Mouse (Mus musculus): ENCODE measurements at regions not wholly inside any gene's neighbourhood (a gene's known extent, or its start where the extent isn't known, plus 50 kb on each side); places are given as distances from the start of the nearest gene placed in this dataset.

DNA sequence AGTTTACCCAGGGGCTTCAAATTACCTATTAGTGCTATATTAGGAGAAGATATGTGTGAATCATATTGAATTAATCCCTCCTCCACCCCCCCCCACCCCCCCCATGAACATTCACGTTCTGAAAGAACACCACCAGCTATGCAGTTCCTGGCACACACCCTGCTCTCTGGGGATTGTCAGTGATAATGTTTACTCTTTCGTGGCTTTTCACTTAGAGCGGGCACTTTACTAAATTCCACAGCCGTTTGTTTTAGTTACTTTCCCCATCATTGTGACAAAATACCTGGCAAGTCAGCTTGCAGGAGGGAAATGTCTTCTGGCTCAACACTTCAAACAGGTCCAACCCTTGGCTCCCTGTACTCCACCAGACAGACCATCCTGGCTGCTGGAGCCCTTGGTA is 359.0 kb downstream of the Rps15a start:
- Histone ChIP-seq H3K27ac (ENCODE audit: low read length) (no peak overlapping the region), H3K27me3 (replicated peaks; ENCODE audit: control insufficient read depth, insufficient read depth, low read length) (no peaks in the 10 kb centered on the region), H3K4me2 (ENCODE audit: low read depth, low read length) (no peak overlapping the region), H3K4me1 (ENCODE audit: control insufficient read depth, insufficient read depth, low read length) (peaks cover 8% of the 10 kb centered on the region), H3K36me3 (ENCODE audit: control insufficient read depth, insufficient read depth, low read length) (no peaks in the 10 kb centered on the region), H3K4me3 (ENCODE audit: low read length) (no peak overlapping the region), H3K9me3 (ENCODE audit: control insufficient read depth, low read length) (no peaks in the 10 kb centered on the region), H3K9ac (ENCODE audit: low read depth, low read length) (no peak overlapping the region)
- 18% methylated on average over 4 of the region's 4 CpGs for WGBS
- ATAC-seq = no peak; the same call in 1 of the 2 replicates

DNA sequence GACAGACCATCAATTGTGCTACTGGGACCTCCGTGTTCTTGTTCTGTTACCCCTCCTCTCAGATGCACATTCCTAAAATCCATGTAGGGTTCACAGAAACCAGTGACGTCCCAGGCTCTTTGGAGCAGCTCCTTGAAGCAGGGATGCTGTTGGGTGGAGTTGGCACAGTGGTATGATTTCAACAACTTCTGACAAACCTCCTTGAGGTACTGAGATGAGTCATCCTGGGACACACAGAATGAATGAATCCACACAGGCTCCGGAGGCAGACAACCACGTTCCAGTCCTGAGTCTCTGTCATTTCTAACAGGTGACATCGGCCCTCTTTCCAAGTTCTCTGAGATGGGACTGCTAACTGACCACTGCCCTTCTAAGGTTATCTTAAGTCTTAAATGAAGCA is 360.2 kb downstream of the Rps15a start:
- Histone ChIP-seq H3K4me1 (ENCODE audit: control insufficient read depth, insufficient read depth, low read length) (peaks cover 8% of the 10 kb centered on the region), H3K9me3 (ENCODE audit: control insufficient read depth, low read length) (no peaks in the 10 kb centered on the region), H3K4me2 (ENCODE audit: low read depth, low read length) (no peak overlapping the region), H3K9ac (ENCODE audit: low read depth, low read length) (no peak overlapping the region), H3K4me3 (ENCODE audit: low read length) (no peak overlapping the region), H3K27ac (ENCODE audit: low read length) (no peak overlapping the region), H3K36me3 (ENCODE audit: control insufficient read depth, insufficient read depth, low read length) (no peaks in the 10 kb centered on the region), H3K27me3 (replicated peaks; ENCODE audit: control insufficient read depth, insufficient read depth, low read length) (no peaks in the 10 kb centered on the region)
- ATAC-seq = no peak
- 56% methylated on average over 5 of the region's 5 CpGs for WGBS

DNA sequence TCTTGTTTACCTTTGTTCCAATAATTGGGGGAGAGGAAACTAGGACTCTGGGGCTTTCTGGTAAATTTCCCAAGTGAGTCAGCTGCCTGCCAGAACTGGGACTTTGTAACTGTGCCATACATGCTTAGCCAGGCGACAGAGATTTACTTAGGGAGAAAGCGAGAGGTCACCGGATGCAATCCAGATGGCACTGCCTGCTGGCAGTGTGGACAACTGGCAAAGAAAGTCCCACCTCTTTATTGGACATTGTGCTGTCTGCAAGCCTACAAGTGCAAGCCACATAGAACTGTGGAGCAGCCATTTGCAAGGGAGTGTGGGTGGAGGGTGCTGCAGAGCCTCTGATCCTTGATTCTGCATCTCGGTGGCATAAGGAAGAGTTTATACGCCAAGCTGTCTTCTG is 362.7 kb downstream of the Rps15a start:
- ATAC-seq = peak; percentile 48
- Histone ChIP-seq H3K4me2 (ENCODE audit: low read depth, low read length) (no peak overlapping the region), H3K9ac (ENCODE audit: low read depth, low read length) (no peak overlapping the region), H3K4me1 (ENCODE audit: control insufficient read depth, insufficient read depth, low read length) (peaks cover 8% of the 10 kb centered on the region), H3K27ac (ENCODE audit: low read length) (peak overlapping the region; percentile 30; the same call in 1 of the 2 replicates), H3K27me3 (replicated peaks; ENCODE audit: control insufficient read depth, insufficient read depth, low read length) (no peaks in the 10 kb centered on the region), H3K4me3 (ENCODE audit: low read length) (no peak overlapping the region), H3K36me3 (ENCODE audit: control insufficient read depth, insufficient read depth, low read length) (no peaks in the 10 kb centered on the region), H3K9me3 (ENCODE audit: control insufficient read depth, low read length) (no peaks in the 10 kb centered on the region)
- 43% methylated on average over 5 of the region's 5 CpGs for WGBS

- H3K4me2 ChIP-seq (ENCODE audit: low read depth, low read length) = no peak overlapping the region
- peaks cover 8% of the 10 kb centered on the region for H3K4me1 ChIP-seq (ENCODE audit: control insufficient read depth, insufficient read depth, low read length)
- no peak overlapping the region for H3K9ac ChIP-seq (ENCODE audit: low read depth, low read length)
- no peaks in the 10 kb centered on the region for H3K36me3 ChIP-seq (ENCODE audit: control insufficient read depth, insufficient read depth, low read length)
- H3K27me3 ChIP-seq (replicated peaks; ENCODE audit: control insufficient read depth, insufficient read depth, low read length) = no peaks in the 10 kb centered on the region
- H3K27ac ChIP-seq (ENCODE audit: low read length) = peak overlapping the region; percentile 45; the same call in 1 of the 2 replicates
- peak; percentile 84 for ATAC-seq
- H3K9me3 ChIP-seq (ENCODE audit: control insufficient read depth, low read length) = no peaks in the 10 kb centered on the region
- 39% methylated on average over 12 of the region's 12 CpGs for WGBS
- no peak overlapping the region for H3K4me3 ChIP-seq (ENCODE audit: low read length)
Measured at GRCm38 (mm10) chr7:117752302-117753185, 363.4 kb downstream of the Rps15a start.

- Histone ChIP-seq H3K4me3 (ENCODE audit: low read length) (no peak overlapping the region), H3K4me1 (ENCODE audit: control insufficient read depth, insufficient read depth, low read length) (peaks cover 4% of the 10 kb centered on the region), H3K27me3 (replicated peaks; ENCODE audit: control insufficient read depth, insufficient read depth, low read length) (no peaks in the 10 kb centered on the region), H3K9me3 (ENCODE audit: control insufficient read depth, low read length) (no peaks in the 10 kb centered on the region), H3K36me3 (ENCODE audit: control insufficient read depth, insufficient read depth, low read length) (no peaks in the 10 kb centered on the region), H3K9ac (ENCODE audit: low read depth, low read length) (no peak overlapping the region), H3K27ac (ENCODE audit: low read length) (no peak overlapping the region), H3K4me2 (ENCODE audit: low read depth, low read length) (no peak overlapping the region)
- 71% methylated on average over 4 of the region's 4 CpGs for WGBS
- no peak for ATAC-seq
Measured at GRCm38 (mm10) chr7:117747991-117748390, 367.2 kb downstream of the Xylt1 start.

DNA sequence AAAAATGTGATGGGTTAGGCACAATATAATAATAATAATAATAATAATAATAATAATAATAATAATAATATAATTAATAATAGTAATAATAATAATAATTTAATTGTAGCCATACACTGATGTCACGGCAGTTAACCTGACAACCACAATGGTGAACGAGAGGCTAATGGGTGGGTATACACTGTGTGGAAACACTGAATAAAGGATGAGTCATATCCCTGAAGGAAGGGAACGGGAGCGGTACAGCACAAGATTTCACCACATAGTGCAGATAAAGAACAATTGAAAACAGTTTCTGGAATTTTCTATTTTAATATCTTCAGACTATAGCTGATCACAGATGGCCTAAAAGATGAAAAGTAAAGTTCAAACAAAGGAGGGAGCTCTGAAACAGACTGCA is 365.6 kb downstream of the Xylt1 start:
- Histone ChIP-seq H3K27me3 (replicated peaks; ENCODE audit: control insufficient read depth, insufficient read depth, low read length) (no peaks in the 10 kb centered on the region), H3K4me2 (ENCODE audit: low read depth, low read length) (no peak overlapping the region), H3K9me3 (ENCODE audit: control insufficient read depth, low read length) (no peaks in the 10 kb centered on the region), H3K9ac (ENCODE audit: low read depth, low read length) (no peak overlapping the region), H3K36me3 (ENCODE audit: control insufficient read depth, insufficient read depth, low read length) (no peaks in the 10 kb centered on the region), H3K27ac (ENCODE audit: low read length) (no peak overlapping the region), H3K4me3 (ENCODE audit: low read length) (no peak overlapping the region), H3K4me1 (ENCODE audit: control insufficient read depth, insufficient read depth, low read length) (peaks cover 2% of the 10 kb centered on the region; the same call in 1 of the 2 replicates)
- 75% methylated on average over 4 of the region's 4 CpGs for WGBS
- ATAC-seq = no peak

- no peak overlapping the region for H3K4me3 ChIP-seq (ENCODE audit: low read length)
- H3K4me1 ChIP-seq (ENCODE audit: control insufficient read depth, insufficient read depth, low read length) = no peaks in the 10 kb centered on the region
- peak; percentile 87 for ATAC-seq
- H3K36me3 ChIP-seq (ENCODE audit: control insufficient read depth, insufficient read depth, low read length) = no peaks in the 10 kb centered on the region
- H3K27ac ChIP-seq (ENCODE audit: low read length) = no peak overlapping the region
- no peaks in the 10 kb centered on the region for H3K9me3 ChIP-seq (ENCODE audit: control insufficient read depth, low read length)
- H3K4me2 ChIP-seq (ENCODE audit: low read depth, low read length) = no peak overlapping the region
- H3K9ac ChIP-seq (ENCODE audit: low read depth, low read length) = no peak overlapping the region
- 34% methylated on average over 6 of the region's 6 CpGs for WGBS
- H3K27me3 ChIP-seq (replicated peaks; ENCODE audit: control insufficient read depth, insufficient read depth, low read length) = no peaks in the 10 kb centered on the region
Measured at GRCm38 (mm10) chr7:117739706-117740105, 358.9 kb downstream of the Xylt1 start.

DNA sequence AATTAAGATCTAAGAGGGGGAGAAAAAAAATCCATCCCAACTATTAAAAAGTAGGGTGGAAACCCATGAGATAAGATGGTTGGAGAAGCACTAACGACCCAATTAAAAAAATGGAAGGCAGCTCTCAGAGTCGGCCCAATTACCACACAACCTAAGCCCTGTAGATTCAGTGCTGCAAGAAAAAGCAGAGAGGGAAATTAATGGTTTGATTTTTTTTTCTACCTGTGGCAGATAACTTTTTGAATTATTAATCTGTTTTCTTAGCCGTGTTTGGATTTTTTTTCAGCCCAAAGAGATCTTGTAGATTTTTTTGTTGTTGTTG is 354.9 kb downstream of the Xylt1 start:
- 75% methylated on average over 3 of the region's 3 CpGs for WGBS
- no peak overlapping the region for H3K9ac ChIP-seq (ENCODE audit: low read depth, low read length)
- H3K36me3 ChIP-seq (ENCODE audit: control insufficient read depth, insufficient read depth, low read length) = no peaks in the 10 kb centered on the region
- H3K9me3 ChIP-seq (ENCODE audit: control insufficient read depth, low read length) = no peaks in the 10 kb centered on the region
- no peaks in the 10 kb centered on the region for H3K27me3 ChIP-seq (replicated peaks; ENCODE audit: control insufficient read depth, insufficient read depth, low read length)
- no peaks in the 10 kb centered on the region for H3K4me1 ChIP-seq (ENCODE audit: control insufficient read depth, insufficient read depth, low read length)
- H3K27ac ChIP-seq (ENCODE audit: low read length) = no peak overlapping the region
- H3K4me3 ChIP-seq (ENCODE audit: low read length) = no peak overlapping the region
- no peak overlapping the region for H3K4me2 ChIP-seq (ENCODE audit: low read depth, low read length)
- no peak for ATAC-seq

DNA sequence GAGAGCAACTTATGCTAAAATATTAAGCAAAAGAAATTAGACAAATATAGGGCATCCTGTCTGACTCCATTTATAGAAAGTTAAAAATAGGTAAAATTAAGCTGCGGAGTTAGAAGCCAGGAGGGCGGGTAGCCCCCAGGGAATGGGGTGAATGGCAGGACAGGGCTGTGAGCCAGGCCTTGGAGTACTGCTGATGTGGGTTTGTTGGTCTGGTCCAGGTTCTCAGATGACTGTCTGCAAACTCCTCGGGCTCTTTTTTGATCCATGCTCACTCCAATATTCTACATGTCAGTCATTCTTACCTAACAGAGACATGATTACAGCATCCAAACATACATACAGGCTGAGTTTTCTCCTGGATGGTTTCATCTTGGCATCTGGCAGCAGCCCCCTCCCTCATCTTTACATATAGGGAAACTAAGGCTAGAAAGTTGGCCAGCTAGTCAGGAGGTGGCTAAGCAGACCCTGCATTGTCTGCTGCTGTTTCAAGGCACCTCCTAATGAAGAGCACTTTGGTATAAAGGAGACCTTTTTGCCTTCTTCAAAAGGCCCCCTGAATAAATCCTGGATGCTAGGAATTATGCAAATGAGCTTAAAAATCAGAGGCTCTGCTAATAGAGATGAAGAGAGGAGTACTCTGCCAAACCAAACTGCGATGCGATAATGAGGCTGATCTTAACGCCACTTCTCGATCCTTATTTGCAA is 354.4 kb downstream of the Xylt1 start:
- Histone ChIP-seq H3K36me3 (ENCODE audit: control insufficient read depth, insufficient read depth, low read length) (no peaks in the 10 kb centered on the region), H3K4me1 (ENCODE audit: control insufficient read depth, insufficient read depth, low read length) (no peaks in the 10 kb centered on the region), H3K27me3 (replicated peaks; ENCODE audit: control insufficient read depth, insufficient read depth, low read length) (no peaks in the 10 kb centered on the region), H3K27ac (ENCODE audit: low read length) (no peak overlapping the region), H3K9ac (ENCODE audit: low read depth, low read length) (no peak overlapping the region), H3K4me2 (ENCODE audit: low read depth, low read length) (no peak overlapping the region), H3K9me3 (ENCODE audit: control insufficient read depth, low read length) (no peaks in the 10 kb centered on the region), H3K4me3 (ENCODE audit: low read length) (no peak overlapping the region)
- no peak for ATAC-seq
- 89% methylated on average over 7 of the region's 7 CpGs for WGBS
